Mouse (Mus musculus) intestine, embryonic 14.5 days (tissue): ENCODE measurements at regions not wholly inside any gene's neighbourhood (a gene's known extent, or its start where the extent isn't known, plus 50 kb on each side); places are given as distances from the start of the nearest gene placed in this dataset.

Source experiments
- ATAC-seq: fragments of 200-750 bp; cut with Nextera tagmentation; replicated peaks from 2 replicates; pipeline ENCODE4 v1.8.0; 2017; ENCODE audit warnings: low read depth, moderate number of reproducible peaks, moderate TSS enrichment, moderate library complexity; ENCODE audit not compliant: low FRiP score, low TSS enrichment
- DNase-seq: peaks from one replicate; pipeline ENCODE4 v3.0.0-alpha.2; 2018; ENCODE audit warnings: low spot score
- H3K27ac ChIP-seq: fragments of 300-500 bp; sonication (generic); 2 replicates; pipeline ENCODE4 v1.5.1; 2014; ENCODE audit warnings: low read depth, mild to moderate bottlenecking, control low read depth
- H3K27me3 ChIP-seq: fragments of 300-500 bp; sonication (generic); replicated peaks from 2 replicates; pipeline ENCODE4 v1.6.1; 2014; ENCODE audit warnings: low read length, control low read depth; ENCODE audit not compliant: control insufficient read depth, insufficient read depth
- H3K36me3 ChIP-seq: fragments of 300-500 bp; sonication (generic); 2 replicates; pipeline ENCODE4 v1.6.1; 2014; ENCODE audit warnings: low read length, control low read depth; ENCODE audit not compliant: control insufficient read depth, insufficient read depth
- H3K4me1 ChIP-seq: fragments of 300-500 bp; sonication (generic); replicated peaks from 2 replicates; pipeline ENCODE4 v1.6.1; 2014; ENCODE audit warnings: low read length, control low read depth, mixed read lengths; ENCODE audit not compliant: control insufficient read depth, insufficient read depth
- H3K4me2 ChIP-seq: fragments of 300-500 bp; sonication (generic); 2 replicates; pipeline ENCODE4 v1.6.1; 2014; ENCODE audit warnings: low read length
- H3K4me3 ChIP-seq: fragments of 300-500 bp; sonication (generic); 2 replicates; pipeline ENCODE4 v1.5.1; 2014; ENCODE audit warnings: low read depth, low read length, control low read depth, mixed read lengths
- H3K9ac ChIP-seq: fragments of 300-500 bp; sonication (generic); 2 replicates; pipeline ENCODE4 v1.6.1; 2014; ENCODE audit warnings: mild to moderate bottlenecking, low read length
- H3K9me3 ChIP-seq: fragments of 300-500 bp; sonication (generic); 2 replicates; pipeline ENCODE4 v1.6.1; 2016; ENCODE audit warnings: low read length, control low read depth; ENCODE audit not compliant: control insufficient read depth
- WGBS: fragments of 180-500 bp; shearing (Covaris S2); extraction: QIAGEN DNeasy Blood & Tissue Kit; methylation state at CpG from one replicate; pipeline ENCODE4 v1.1.7; 2014; 5-methylcytosine and 5-hydroxymethylcytosine counted together

DNA sequence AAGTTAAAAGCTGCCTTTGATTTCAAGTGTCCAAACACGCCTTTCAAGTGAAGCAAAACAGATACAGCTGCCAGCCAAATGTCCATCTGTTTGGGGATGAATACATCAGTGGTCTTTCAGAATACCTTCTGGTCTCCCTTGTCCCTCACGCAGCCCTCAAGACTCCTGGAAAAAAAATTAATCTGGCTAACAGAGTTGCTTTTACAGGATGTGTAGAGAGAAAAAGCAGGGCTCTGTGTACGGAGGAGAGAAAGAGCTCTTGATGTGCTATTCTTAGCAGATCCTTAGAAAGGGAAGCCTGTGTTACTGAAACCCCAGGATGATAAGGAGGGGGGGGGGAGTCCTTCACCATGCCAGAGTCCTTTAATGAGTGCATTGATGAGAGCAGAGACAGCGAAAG, 748.4 kb upstream of the Lrrc6 start:
- 22% methylated on average over 4 of the region's 4 CpGs for WGBS
- H3K9me3 ChIP-seq: no peaks in the 10 kb centered on the region
- no peak overlapping the region for H3K4me3 ChIP-seq
- DNase-seq: no peak
- H3K27me3 ChIP-seq: no peaks in the 10 kb centered on the region
- no peak for ATAC-seq
- H3K9ac ChIP-seq: no peak overlapping the region
- H3K4me1 ChIP-seq: 0 out of 2 replicates have a peak, but pooled peaks cover 5% of the 10 kb centered on the region
- no peak overlapping the region for H3K4me2 ChIP-seq
- no peak overlapping the region for H3K27ac ChIP-seq
- H3K36me3 ChIP-seq: no peaks in the 10 kb centered on the region

DNA sequence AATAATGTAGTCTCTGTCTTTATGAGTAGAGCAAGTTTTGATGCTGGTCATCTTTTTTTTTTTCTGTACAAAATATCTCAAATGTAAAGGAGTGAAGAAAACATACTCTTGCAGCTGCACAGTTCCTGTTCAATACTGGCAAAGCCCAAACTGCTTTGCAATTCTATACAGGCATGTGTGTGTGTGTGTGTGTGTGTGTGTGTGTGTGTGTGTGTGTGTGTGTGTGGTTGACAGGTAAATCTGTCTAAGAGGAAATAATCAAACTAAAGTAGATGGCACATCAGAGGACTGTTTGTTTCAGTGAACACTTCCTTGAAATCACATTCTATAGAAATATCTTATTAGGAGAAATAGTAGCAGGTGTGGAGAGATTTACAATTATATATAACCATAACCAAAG, 747.8 kb upstream of the Lrrc6 start:
- Histone ChIP-seq H3K4me2 (no peak overlapping the region), H3K27me3 (no peaks in the 10 kb centered on the region), H3K9me3 (no peaks in the 10 kb centered on the region), H3K27ac (no peak overlapping the region), H3K4me3 (no peak overlapping the region), H3K9ac (no peak overlapping the region), H3K4me1 (0 out of 2 replicates have a peak, but pooled peaks cover 5% of the 10 kb centered on the region), H3K36me3 (no peaks in the 10 kb centered on the region)
- DNase-seq (no peak), ATAC-seq (no peak)

DNA sequence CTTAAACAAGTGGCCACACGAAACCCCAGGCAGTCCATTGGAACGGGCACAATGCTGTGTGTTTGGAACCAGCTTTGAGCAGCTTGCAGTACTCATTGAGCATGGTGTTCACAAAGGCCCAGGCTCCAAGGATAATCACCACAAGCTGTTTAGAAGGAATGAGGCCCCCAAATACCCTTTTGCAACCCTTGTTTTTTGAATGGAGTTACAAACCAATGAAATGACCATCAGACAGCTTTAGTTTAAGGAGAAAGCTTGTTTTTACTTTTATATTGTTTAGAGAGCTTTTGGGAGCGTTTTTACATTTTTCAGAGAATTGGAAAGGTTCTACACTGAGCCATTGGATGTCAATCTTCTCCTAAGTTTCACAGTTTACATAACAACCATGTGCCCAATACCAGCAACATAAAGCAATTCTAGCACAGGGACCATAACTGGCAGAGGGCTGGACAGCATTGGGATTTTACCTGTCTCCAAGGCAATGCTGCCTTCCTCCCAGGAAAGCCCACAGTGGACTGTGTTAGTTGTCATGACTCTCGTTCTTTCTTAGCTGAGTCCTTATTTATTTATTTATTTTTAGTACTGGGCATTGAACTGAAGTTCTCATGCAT, 745.1 kb upstream of the Lrrc6 start:
- no peak for ATAC-seq

DNA sequence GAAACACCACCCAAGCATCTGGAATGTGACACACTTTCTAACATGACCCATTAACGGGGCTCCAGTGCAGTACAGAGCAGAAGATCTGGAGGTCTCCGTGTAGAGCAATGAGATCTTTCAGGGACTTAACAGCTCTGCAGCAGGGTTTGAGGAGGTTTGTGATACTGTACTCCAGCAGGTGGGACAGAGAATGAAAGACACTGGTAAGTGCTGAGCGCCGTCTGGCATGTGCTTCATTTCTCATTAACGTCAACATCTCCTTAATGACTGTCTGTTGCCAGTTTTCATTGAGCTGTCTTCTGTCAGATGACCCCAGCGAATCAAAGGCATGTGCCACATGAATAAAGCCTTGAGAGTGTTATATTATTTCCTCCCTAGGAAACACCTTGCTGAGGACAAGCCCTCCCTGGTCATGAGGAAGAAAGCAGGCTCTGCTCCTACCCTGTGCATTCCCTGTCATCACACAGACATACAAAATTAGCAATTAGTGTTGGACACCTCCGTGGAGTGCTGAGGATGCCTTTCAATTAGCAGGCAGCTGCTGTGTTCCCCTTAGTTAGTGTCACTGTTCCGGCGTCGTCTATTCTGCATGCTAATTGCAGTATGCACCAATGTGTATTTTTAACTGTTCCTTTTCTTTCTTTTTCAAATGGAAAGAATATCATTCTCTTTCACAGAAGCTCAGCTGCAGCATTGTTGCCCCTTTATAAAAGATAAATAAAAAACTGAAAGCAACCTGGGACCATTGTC, 744.4 kb upstream of the Lrrc6 start:
- Histone ChIP-seq H3K27ac (no peak overlapping the region), H3K4me1 (0 out of 2 replicates have a peak, but pooled peaks cover 5% of the 10 kb centered on the region), H3K36me3 (no peaks in the 10 kb centered on the region), H3K4me3 (no peak overlapping the region), H3K9ac (no peak overlapping the region), H3K4me2 (no peak overlapping the region), H3K27me3 (no peaks in the 10 kb centered on the region), H3K9me3 (no peaks in the 10 kb centered on the region)
- ATAC-seq (no peak), DNase-seq (no peak)
- 61% methylated on average over 10 of the region's 10 CpGs for WGBS

More for the DNA sequence above, 745.1 kb upstream of the Lrrc6 start:
- Histone ChIP-seq H3K27me3 (no peaks in the 10 kb centered on the region), H3K9ac (no peak overlapping the region), H3K4me2 (no peak overlapping the region), H3K4me1 (0 out of 2 replicates have a peak, but pooled peaks cover 5% of the 10 kb centered on the region), H3K36me3 (no peaks in the 10 kb centered on the region), H3K4me3 (no peak overlapping the region), H3K27ac (no peak overlapping the region), H3K9me3 (no peaks in the 10 kb centered on the region)
- 78% methylated on average over 4 of the region's 4 CpGs for WGBS
- DNase-seq: no peak

DNA sequence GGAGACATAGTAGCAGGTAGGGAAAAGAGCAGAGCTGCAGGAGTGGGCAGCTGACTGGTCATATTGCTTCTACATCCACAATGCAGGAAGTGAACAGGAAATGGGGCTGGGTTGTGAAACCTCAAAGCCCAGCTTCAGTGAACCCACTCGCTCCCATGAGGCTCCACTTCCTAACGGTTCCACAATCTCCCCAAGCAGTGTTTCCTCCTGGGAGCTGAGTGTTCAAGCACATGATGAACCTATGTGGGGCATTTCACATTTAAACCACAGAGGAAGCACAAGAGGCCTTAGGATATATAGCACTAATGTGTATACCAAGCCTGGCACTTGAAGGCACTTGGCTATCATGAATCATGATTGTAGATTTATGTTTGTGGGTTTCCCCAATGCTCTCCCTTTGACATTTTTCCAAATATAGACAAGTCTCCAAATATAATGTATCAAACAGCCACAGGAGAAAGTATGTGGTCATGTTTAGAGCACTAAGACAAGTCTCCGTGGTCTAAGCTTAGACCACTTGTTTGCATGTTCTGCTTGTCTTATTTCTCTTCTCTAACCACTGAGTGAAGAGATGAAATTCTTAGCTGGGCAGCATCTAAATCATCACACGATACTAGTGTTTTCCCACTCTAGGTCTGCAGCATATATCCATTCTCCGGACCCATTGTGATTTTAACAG, 734.5 kb upstream of the Lrrc6 start:
- no peaks in the 10 kb centered on the region for H3K9me3 ChIP-seq
- H3K4me1 ChIP-seq: no peaks in the 10 kb centered on the region
- H3K36me3 ChIP-seq: no peaks in the 10 kb centered on the region
- no peaks in the 10 kb centered on the region for H3K27me3 ChIP-seq
- DNase-seq (no peak), ATAC-seq (no peak)
- H3K9ac ChIP-seq: no peak overlapping the region
- no peak overlapping the region for H3K27ac ChIP-seq
- no peak overlapping the region for H3K4me2 ChIP-seq
- H3K4me3 ChIP-seq: no peak overlapping the region
- WGBS: 81% methylated on average over 5 of the region's 5 CpGs

DNA sequence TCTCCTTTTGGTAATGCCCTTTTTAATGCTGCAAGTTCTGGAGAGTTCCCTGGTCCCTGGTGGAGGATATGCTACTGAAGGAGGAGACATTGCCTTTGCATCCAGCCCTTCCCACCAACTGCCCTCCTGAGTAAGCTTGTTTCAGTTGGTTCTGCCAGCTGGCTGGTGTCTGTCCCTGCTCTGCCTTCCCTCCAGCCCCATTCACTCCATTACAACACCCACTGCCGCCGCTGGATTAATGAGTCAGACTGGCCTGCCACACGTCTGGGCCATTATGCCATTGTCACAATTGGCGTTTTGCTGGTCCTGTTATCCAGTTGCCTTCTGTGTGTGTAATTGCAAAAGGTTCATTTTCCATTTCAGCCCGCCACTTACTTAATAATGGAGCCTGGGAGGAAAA, 728.6 kb upstream of the Lrrc6 start:
- H3K4me2 ChIP-seq: no peak overlapping the region
- 73% methylated on average over 5 of the region's 5 CpGs for WGBS
- peaks cover 5% of the 10 kb centered on the region; the same call in 1 of the 2 replicates for H3K4me1 ChIP-seq

DNA sequence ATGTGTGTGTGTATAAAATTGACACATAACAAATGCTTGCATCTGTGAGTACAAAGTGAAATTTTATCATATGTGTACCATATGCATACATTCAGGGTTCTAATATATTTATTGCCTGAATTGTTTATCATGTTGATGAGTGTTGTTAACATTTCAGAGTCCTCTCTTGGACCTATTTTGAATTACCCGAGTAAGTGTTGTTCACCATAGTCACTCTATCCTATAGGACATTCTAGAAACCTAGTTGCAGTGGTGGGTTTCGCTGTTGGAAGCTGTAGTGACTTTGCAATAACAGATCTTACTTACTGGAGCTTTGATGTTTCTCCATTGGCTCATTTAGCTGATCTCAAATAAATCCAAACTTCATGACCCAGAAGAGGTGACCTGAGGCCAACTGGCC, 727.9 kb upstream of the Lrrc6 start:
- Histone ChIP-seq H3K9ac (no peak overlapping the region), H3K4me1 (peaks cover 5% of the 10 kb centered on the region; the same call in 1 of the 2 replicates), H3K9me3 (no peaks in the 10 kb centered on the region), H3K4me3 (no peak overlapping the region), H3K27me3 (no peaks in the 10 kb centered on the region), H3K36me3 (no peaks in the 10 kb centered on the region), H3K27ac (no peak overlapping the region), H3K4me2 (no peak overlapping the region)
- DNase-seq: no peak
- WGBS: 83% methylated on average over 2 of the region's 2 CpGs
- ATAC-seq: no peak

More for the DNA sequence above, 728.6 kb upstream of the Lrrc6 start:
- H3K27me3 ChIP-seq: no peaks in the 10 kb centered on the region
- H3K9ac ChIP-seq: no peak overlapping the region
- no peaks in the 10 kb centered on the region for H3K36me3 ChIP-seq
- no peak overlapping the region for H3K4me3 ChIP-seq
- ATAC-seq (no peak), DNase-seq (no peak)
- H3K9me3 ChIP-seq: no peaks in the 10 kb centered on the region
- no peak overlapping the region for H3K27ac ChIP-seq

DNA sequence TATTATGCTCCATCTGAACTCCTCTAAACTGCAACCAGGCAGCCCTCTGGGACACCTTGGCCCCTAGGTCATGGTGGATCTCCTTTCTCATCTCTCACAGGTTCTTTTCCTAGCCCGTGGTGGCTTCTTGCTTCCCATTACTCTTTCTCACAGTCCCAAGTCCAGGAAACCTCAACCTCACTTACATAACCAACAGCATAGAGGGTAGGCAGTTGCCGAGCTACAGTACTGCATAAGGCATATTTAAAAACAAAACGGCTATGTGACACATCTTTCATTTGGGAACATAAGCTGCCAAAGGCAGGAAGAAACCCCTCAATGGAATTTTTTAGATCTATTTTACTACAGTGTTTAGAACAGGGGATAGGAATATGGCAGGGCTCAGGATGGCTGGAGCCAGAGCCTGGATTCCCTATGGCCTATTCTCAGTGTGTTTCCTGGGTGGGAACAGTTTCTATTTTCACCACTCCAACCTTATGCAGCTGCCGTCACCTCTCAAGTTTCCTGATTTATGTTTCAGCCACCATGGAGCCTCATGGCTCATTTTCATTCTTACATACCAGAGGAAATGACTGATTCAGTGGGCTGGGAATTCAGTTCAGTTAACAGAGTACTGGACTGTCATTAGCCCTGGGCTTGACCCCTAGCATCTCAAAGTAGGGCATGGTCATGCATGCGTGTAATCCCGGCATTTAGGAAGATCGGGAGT, 726.9 kb upstream of the Lrrc6 start:
- WGBS: 67% methylated on average over 7 of the region's 7 CpGs
- no peak for DNase-seq
- Histone ChIP-seq H3K27me3 (no peaks in the 10 kb centered on the region), H3K9ac (no peak overlapping the region), H3K9me3 (no peaks in the 10 kb centered on the region), H3K4me1 (peaks cover 5% of the 10 kb centered on the region; the same call in 1 of the 2 replicates), H3K4me2 (no peak overlapping the region), H3K27ac (no peak overlapping the region), H3K4me3 (no peak overlapping the region), H3K36me3 (no peaks in the 10 kb centered on the region)
- no peak for ATAC-seq
